Comparison of ENCODE assay signal across 13 mouse cellular contexts in the genomic region with DNA sequence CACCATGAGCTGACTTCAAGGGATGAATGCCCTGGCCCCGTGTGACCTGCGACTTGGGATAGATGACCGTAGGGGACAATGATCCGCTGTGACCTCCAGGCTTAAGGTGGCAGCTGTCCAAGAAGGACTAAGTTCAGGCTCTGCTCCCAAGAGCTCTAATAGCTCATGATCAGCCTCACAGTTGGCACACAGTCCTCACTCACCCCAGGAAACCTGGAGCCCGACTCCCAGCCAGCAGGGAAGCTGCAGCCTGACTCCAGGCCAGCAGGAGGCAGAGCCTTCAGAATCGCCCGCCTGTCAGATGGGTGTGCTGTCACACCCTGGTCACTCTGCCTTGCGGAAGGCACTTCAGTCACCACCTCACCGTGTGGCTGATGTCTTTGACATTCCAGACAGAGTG. TPM values are rescaled to one million over a fixed set of nuclear protein-coding genes. Genes with fewer than 3 reads are reported as not detected.
DNase-seq lines count a peak whose midpoint lies in the region; ATAC-seq lines count a peak whose summit lies in the region.
"Had no signal": no experiment of that assay in that cellular context is flagged by ENCODE, and none has a peak within 500 bp of the region (broad histone marks: within the 10 kb centered on the region; RNA-seq: fewer than 3 reads in every experiment).

No protein-coding gene starts in this region.

- H3K27ac ChIP-seq in kidney, embryonic 16.5 days (ENCODE audit: low read length), result no peak overlapping the region
- H3K27ac ChIP-seq: liver, embryonic 15.5 days; midbrain, embryonic 10.5 days had no signal

- no peak overlapping the region for H3K9ac ChIP-seq in kidney, embryonic 16.5 days (replicated peaks; ENCODE audit: low read length)
- H3K9ac ChIP-seq: liver, embryonic 15.5 days had no signal

- no peaks in the 10 kb centered on the region for H3K36me3 ChIP-seq in kidney, embryonic 16.5 days (ENCODE audit: insufficient read depth, low read length)
- H3K36me3 ChIP-seq: liver, embryonic 15.5 days had no signal

- WGBS in kidney, embryonic 16.5 days, result 64% methylated on average over 9 of the region's 9 CpGs

- ATAC-seq in kidney, embryonic 16.5 days (ENCODE audit: low FRiP score, low TSS enrichment), result no peak

- no peak overlapping the region for H3K4me3 ChIP-seq in kidney, embryonic 16.5 days (ENCODE audit: low read length)
- H3K4me3 ChIP-seq: erythroblast, embryonic 14.5 days; liver, embryonic 15.5 days; midbrain, embryonic 10.5 days had no signal

- H3K27me3 ChIP-seq in kidney, embryonic 16.5 days (ENCODE audit: insufficient read depth, low read length), result no peaks in the 10 kb centered on the region

- no peaks in the 10 kb centered on the region for H3K9me3 ChIP-seq in kidney, embryonic 16.5 days (ENCODE audit: low read length)
- H3K9me3 ChIP-seq: liver, embryonic 15.5 days; midbrain, embryonic 10.5 days had no signal

- H3K4me2 ChIP-seq in kidney, embryonic 16.5 days (replicated peaks; ENCODE audit: low read depth, low read length), result no peak overlapping the region
- H3K4me2 ChIP-seq: liver, embryonic 15.5 days had no signal

- H3K4me1 ChIP-seq in kidney, embryonic 16.5 days (ENCODE audit: insufficient read depth, low read length), result 0 out of 2 replicates have a peak, but pooled peaks cover 4% of the 10 kb centered on the region

- DNase-seq in adrenal gland, postnatal 10 days, result peak; percentile 67
- DNase-seq in adrenal gland, adult 8-10 months, result no peak
- peak; percentile 81 for DNase-seq in kidney, adult 11 months
- peak; percentile 7 for DNase-seq in lung, postnatal 10 days
- DNase-seq in lung, postnatal 14 days, result no peak
- DNase-seq in skeletal muscle tissue, adult 2 months (ENCODE audit: low read depth, low spot score), result peak; percentile 26
- no peak for DNase-seq in MN1 (ENCODE audit: low spot score)
- DNase-seq: cerebellum, adult 11-12 months had no signal

RNA-seq across cellular contexts. Expression of a gene that starts 13.7 kb away (rescaled TPM):
- total RNA-seq in adrenal gland, postnatal 10 days (2021), result 1 to 10 TPM; 4.4 to 5.1 TPM
- under 1 TPM in 3 of 4 experiments, not detected in 1; 0.67 to 0.81 (median 0.73) TPM for total RNA-seq in adrenal gland, adult 8-10 months (2022)
- polyA plus RNA-seq in kidney, embryonic 16.5 days (2015; fragmentation: Nextera tagmentation; extraction: Ambion mirVana), result 3.2 and 3.3 TPM in 2 replicates

RNA-seq across cellular contexts. Expression of a gene that starts 30.0 kb away (rescaled TPM):
- under 1 TPM in 1 of 2 experiments, not detected in 1; 0.06 TPM for total RNA-seq in adrenal gland, postnatal 10 days (2021)
- total RNA-seq in adrenal gland, adult 8-10 months (2022), result not detected
- 7.4 and 10.2 TPM in 2 replicates for polyA plus RNA-seq in kidney, embryonic 16.5 days (2015; fragmentation: Nextera tagmentation; extraction: Ambion mirVana)
- total RNA-seq: hematopoietic stem cell, adult 5-6 weeks had no signal
- polyA plus RNA-seq: erythroblast, embryonic 14.5 days had no signal

Comparison
In these comparisons a context has a peak if more than half of its experiments do, and no peak if none do; other contexts are left out.
1. DNase-seq: peak in adrenal gland, postnatal 10 days (single experiment), kidney, adult 11 months (single experiment), lung, postnatal 10 days (single experiment) and skeletal muscle tissue, adult 2 months (single experiment); none in adrenal gland, adult 8-10 months (single experiment), lung, postnatal 14 days (single experiment) and MN1 (single experiment).